Mouse (Mus musculus): ENCODE measurements around the gene Cfap58. TPM values are rescaled to one million over a fixed set of nuclear protein-coding genes. Genes with fewer than 3 reads are reported as not detected.
A peak's percentile ranks its signal among the peaks of the same experiment; 100 is the strongest.

Cfap58 gene
- polyA plus RNA-seq, 1 experiment = 0.26 TPM

- no peak for DNase-seq (ENCODE audit: low read depth)
These were observed 20.1 kb upstream of the Cfap58 start for GRCm38 (mm10) chr19:47917396-47917795.

DNA sequence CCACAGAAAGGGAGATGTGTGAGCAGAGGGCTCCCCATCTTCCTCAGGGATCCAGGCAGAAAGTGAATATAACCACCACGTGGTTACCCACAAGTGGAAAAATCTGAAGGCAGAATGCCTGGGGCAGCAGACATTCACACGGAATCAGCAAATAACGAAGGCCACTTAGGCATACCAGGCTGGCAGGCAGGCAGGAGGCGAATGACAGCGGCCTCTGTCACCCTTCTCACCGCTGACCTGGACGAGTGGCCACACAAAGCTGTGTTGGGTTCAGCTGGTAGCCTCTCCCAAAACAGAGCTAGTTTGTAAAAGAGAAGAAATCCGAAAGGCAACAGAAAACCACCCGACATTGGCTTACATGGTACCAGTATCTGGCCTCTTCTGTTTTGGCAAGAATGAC, 19.5 kb upstream of the Cfap58 start:
- DNase-seq (ENCODE audit: low read depth) = no peak

GRCm38 (mm10) chr19:47918455-47919101, 18.9 kb upstream of the Cfap58 start:
- DNase-seq (ENCODE audit: low read depth) = no peak

DNA sequence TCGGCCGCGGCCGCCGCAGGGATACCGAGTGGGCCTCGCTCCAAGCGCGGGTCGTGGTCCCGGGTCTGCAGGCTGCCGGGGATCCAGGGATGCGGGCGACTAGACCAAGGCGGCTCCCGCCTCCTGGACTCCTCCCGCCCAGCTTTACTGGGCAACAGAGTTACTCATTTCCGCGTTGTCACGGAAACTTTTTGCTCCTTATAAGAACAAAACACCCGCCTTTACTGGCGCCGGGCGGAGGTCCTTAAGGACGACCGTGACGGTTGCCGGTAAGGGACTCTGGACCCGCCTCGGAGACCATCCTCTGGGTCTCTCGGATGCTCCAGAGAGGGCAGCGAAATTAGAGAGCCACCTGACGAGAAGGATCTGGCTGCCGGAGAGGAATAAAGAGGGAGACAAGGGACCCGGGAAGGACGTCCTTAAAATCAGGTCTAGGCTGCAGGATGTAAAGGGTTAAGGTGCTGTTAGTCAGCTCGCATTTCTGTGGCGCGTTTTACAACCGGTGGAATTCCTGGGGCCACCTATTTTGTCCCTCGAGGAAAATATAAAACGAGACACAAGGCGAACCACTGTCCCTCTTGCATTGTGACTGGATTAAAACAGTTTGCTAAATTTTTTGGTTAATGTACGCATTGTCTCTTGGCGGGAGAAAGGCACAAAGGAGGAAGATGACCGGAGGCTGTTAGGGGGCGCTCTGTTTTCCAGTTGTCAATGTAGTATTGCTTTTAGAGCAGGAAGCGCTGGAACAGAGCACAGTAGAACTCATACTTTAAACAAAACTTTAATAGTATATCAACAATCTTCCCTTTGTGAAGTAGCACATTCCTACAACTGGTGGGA, 18.1 kb upstream of the Cfap58 start, which contains the start of the genes Cfap43 and Itprip:
Gene Cfap43, minus strand, starts transcription at position 162 of the 840 bp plus-strand sequence.
Gene Itprip, minus strand, starts transcription at position 174 of the 840 bp plus-strand sequence.
- no peak for DNase-seq (ENCODE audit: low read depth)

DNA sequence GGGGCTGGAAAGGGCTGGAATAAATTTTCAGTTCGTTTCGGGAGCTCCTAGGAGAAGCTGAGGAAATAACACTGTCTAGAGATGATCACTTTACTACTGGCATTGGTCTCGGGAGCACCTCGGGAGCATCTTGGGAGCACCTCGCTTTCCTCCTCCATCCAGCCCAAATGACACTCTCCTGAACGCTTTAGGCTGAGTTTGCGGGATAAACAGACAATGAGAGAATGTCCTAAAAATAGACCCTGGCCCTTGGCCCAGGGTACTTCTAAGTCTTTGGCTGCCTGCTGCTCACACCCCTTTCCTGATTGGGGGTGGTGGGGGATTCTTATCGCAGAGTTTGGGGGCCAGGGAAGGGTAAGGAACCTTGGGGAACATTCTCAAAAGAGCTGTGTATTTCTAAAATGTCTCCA, 17.5 kb upstream of the Cfap58 start:
- no peak for DNase-seq (ENCODE audit: low read depth)

GRCm38 (mm10) chr19:47925819-47926218, 11.7 kb upstream of the Cfap58 start:
- no peak for DNase-seq (ENCODE audit: low read depth)

- no peak for DNase-seq (ENCODE audit: low read depth)
These were observed 10.4 kb upstream of the Cfap58 start for GRCm38 (mm10) chr19:47927032-47927431.

- peak; percentile 81 for DNase-seq (ENCODE audit: low read depth)
These were observed 8.4 kb upstream of the Cfap58 start for GRCm38 (mm10) chr19:47929043-47929442.

- no peak for DNase-seq (ENCODE audit: low read depth)
These were observed 5.4 kb upstream of the Cfap58 start for GRCm38 (mm10) chr19:47931982-47932638.

GRCm38 (mm10) chr19:47934146-47934545, 3.3 kb upstream of the Cfap58 start:
- DNase-seq (ENCODE audit: low read depth) = no peak

GRCm38 (mm10) chr19:47934636-47935238, 2.7 kb upstream of the Cfap58 start:
- DNase-seq (ENCODE audit: low read depth) = no peak

DNA sequence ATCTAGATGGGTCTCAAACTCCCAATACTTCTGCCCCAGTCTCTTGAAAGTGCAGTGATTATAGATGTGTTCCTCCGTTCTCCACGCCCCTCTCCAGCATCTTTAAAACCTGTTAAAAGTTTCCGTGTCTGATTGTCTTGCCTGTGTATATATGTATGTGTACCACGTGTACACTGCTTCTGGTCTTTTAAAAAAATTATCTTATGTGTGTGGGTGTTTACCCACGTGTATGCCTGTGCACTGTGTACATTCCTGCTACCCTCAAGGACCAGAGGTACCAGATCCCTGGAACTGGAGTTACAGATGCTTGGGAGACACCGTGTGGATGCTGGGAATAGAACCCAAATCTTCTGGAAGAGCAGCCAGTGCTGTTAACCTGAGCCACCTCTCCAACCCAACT, 1.9 kb upstream of the Cfap58 start:
- no peak for DNase-seq (ENCODE audit: low read depth)

DNA sequence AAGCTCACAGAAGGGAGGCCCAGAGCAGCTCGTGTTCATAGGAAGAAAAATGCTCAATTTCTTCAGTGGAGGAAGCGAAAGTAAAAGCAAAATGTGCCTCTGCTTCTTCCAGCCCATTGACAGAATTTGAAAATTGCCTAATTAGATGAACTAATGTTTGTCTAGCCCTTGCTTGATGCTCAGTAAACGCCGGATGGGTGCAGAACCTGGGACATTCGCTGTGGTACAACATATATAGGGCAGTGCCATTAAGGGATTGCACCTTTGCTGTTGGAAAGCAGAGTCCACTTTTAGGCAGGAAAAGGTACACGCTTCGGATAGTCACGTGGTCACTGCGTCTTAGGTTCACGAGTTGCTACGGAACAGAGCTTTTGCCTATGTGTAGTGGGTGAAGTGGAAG, 985 bp upstream of the Cfap58 start:
- DNase-seq (ENCODE audit: low read depth) = no peak

DNA sequence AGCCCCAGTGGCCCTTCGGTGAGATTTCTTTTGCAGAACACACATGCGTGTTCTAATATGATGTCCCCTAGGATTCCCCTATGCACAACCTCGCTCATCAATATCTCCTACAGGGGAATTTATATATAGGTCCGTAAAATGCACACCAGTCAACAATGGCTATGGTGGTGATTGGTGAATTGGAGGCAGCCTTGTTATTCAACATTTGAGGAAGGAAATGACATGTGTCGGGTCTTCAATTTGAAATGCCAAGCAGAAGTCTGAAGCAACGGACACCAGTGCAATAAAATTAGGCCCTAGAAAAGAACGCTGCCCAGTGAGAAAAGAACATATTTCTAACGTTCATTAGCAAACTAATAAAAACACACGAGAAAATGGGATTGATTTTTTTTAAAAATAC, 537 bp upstream of the Cfap58 start:
- DNase-seq (ENCODE audit: low read depth) = no peak

DNA sequence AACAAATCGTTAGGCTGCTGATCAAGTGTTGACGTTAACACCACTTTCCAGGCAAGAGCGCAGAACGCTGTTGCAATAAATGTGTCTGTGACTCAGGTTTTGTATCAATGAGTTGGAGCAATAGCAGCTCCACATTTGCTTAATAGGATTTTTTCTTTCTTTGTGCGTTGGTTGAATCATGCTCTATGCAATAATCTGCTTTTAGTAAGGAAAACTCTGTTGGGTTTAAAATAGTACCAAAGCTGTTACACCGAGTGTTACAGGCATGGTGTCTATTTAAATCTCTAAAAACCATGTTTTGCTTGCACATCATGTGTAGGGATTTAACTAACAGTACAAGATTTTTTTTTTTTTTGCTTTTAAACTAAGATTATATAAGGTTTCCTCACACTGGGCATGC, 1.9 kb downstream of the Cfap58 start:
- DNase-seq (ENCODE audit: low read depth) = no peak

DNA sequence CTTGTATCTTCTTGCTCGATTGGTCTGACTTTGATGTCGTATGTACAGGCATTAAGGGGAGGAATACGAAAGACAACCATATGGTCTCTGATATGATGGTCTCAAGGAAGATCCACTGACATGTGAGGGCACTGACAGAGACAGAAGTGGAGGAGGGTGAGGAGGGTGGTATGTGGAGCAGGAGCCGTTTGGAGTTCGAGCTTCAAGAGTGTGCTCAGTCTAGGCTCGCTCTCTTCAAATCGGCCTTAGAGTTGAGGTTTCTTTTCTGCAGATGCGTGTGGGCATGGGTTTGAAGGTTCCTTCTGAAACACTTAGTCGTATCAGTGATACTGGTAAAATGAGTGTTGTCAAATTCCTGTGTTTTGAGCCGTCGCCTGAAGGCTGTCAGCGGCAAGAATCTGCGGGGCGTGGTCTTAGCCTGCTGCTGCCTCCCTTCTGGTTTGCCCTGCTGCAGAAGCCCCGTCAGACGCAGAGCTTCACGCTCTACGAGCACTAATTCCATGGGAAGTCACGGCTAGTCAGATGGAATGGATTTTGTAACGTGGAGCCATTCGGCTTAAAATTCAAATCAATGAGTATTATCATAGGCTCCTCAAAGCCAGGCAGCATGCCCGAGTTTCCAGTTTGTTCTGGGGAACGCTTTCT, 9.5 kb downstream of the Cfap58 start:
- no peak for DNase-seq (ENCODE audit: low read depth)

GRCm38 (mm10) chr19:47950946-47951345, 13.5 kb downstream of the Cfap58 start:
- DNase-seq (ENCODE audit: low read depth) = no peak

GRCm38 (mm10) chr19:47953169-47953568, 15.7 kb downstream of the Cfap58 start:
- DNase-seq (ENCODE audit: low read depth) = no peak

DNA sequence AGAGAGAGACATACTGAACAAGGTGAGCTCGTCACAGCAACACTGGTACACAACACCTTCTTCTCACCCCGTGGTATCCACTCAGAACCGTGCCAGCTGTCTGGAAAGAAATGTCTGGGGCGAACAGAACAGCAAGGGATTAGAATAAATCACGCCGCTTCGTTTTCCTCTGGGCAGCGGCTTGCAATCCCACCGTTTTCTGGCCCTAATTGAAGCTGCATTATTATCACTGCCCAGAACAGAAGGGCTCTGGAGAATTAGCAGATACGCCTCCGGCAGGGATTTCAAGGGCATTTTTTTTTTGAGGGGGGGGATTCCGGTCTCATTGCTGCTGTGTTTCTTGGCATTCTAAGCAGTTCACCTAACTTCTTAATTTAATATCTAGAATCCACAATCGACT, 20.7 kb downstream of the Cfap58 start:
- DNase-seq (ENCODE audit: low read depth) = no peak

- DNase-seq (ENCODE audit: low read depth) = no peak
These were observed 31.7 kb downstream of the Cfap58 start for GRCm38 (mm10) chr19:47968993-47969659.

- DNase-seq (ENCODE audit: low read depth) = no peak
These were observed 33.6 kb downstream of the Cfap58 start for GRCm38 (mm10) chr19:47971066-47971465.

Measured in gonadal fat pad, adult 2 months (tissue).